Mouse (Mus musculus) layer of hippocampus, adult 8-10 months (tissue): ENCODE results near the gene Zmynd15. TPM values are rescaled to one million over a fixed set of nuclear protein-coding genes. Genes with fewer than 3 reads are reported as not detected.
"Not testable (repeated sequence)": the region's sequence is repeated elsewhere in the genome, so short reads cannot be mapped to it uniquely, and the experiment has no call there.

ENCODE experiments used
- DNase-seq, 2 experiments: peaks; one replicate each; pipeline ENCODE4 v3.0.0; 2022; ENCODE audit warnings: low spot score in 2 of 2
- total RNA-seq, 4 experiments: library from RNA; stranded (reverse); gene quantifications; 2 replicates each; pipeline ENCODE4 v1.2.4; 2022

The Zmynd15 gene
- 1 to 10 TPM in 2 of 4 experiments, under 1 TPM in 2; 0.45 to 2.0 (median 1.1) TPM for total RNA-seq

- DNase-seq = no peak
These were observed at the start of gene Zmynd15 for GRCm38 (mm10) chr11:70458688-70459600. TSS of gene Zmynd15 (plus strand) at chr11:70459433.

DNA sequence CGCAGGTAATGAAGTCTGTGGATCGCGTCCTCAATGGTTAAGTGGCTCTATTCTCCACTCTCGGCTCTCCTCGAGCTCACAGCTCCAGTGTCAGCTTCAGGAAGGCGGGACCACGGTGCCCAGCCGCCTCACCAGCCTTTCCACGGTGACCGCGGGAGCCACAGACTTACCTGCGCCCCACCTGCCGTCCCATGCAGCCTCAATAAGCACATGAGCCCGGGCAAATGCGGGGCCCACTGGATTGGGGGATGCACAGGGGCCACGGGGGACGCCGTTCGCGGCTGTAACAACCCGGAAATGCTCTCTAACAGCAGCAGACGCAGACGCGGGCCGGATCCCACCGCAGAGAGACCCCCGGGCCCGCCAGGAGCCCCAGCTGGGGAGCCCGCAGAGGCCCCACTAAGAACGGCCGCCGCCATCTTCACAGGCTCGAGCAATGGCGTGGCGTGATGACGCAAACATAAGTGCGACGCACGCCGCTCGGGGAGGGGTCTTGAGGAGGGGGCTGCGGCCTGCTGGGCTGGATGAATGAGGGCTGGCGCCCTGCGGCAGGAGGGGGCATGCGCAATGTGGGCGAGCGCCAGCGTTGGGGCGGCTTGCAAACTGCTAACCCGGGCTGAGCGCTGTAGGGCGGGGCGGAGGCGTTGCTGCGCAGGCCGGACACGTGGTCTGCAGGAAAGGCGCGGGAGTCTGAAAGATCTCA, 49.5 kb upstream of the Zmynd15 start, which contains the start of gene Pelp1:
Gene Pelp1 (minus strand): TSS at position 438 of the 703 bp plus-strand sequence.
- peak; percentile 86 to 90 for DNase-seq

GRCm38 (mm10) chr11:70410297-70410643, 49.0 kb upstream of the Zmynd15 start:
- no peak for DNase-seq

DNA sequence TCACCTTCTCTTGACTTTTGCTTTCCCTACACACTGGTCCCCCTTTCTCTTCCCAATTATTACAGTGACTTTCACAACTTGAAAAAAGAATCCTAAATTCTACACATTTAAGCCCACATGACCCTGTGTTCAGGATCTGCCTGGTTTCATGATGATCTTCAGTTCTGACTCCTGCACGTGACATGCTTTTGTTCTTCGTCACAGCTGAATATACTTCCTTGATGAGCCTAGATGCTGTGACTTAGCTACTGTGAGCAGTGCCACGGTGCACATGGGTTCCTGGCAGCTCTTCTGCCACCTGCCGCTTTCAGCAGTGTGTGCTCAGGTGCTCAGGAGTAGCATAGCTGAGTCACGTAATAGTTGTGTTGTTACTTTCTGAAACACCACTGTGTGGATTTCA, 46.6 kb upstream of the Zmynd15 start:
- no peak for DNase-seq

DNA sequence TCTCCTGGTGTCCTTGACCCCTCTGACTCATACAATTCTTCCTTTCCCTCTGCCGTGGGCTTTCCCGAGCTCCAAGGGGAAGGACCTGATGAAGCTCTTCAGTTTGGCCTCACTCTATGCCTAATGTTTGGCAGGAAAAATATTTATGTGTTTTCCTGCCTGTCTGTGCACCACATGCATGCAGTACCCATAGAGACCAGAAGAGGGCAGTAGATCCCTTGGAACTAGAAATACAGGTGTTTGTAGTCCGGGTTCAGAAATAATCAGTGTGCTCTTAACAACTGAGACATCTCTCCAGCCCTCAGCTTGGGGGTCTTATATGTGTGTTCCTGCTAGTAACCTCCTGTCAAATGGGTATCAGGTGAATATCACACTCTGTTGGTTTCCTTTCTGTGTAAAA, 45.3 kb upstream of the Zmynd15 start:
- peak; percentile 54 to 75 for DNase-seq

- DNase-seq = no peak
These were observed 41.0 kb upstream of the Zmynd15 start for GRCm38 (mm10) chr11:70418199-70418598.

- DNase-seq = peak in 1 of 2 experiments; percentile 26
These were observed 39.7 kb upstream of the Zmynd15 start for GRCm38 (mm10) chr11:70419486-70419885.

DNA sequence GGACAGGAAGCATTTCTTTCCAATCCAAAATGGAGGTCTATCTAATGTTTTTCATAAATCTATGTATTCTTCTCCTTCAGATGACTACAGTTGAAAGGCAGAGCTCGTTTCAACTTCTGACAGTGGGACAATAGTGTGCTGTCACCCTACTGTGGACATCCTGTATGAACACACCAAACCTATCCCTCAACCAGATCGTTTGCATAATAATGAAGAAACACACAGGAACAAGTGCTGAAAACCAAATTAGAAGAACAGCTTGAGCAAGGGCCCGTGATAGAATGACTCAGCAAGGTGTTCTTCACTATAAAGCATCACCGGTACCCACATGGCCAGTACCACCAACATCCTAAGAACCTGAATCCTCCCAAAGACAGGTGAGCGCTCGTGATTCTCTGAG, 32.6 kb upstream of the Zmynd15 start:
- not testable (repeated sequence) for DNase-seq

DNA sequence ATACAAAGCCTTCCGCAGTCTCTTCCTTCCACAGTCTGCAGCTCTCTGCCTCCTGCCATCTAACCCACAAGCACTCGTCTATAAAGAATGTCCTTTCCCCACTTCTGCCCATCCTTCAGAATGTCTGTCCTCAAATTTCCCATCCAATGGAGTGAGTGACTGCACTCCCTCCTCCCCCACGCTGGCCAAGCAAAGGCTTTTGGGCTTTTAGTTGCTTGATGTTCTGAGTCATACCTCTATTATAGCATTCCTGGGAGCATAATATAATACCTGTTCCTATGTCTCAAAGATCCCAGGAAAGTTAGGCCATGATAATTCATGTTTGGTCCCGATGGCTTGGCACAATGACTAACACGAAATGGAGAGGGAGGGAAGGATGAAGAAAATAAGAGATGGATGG, 27.7 kb upstream of the Zmynd15 start:
- DNase-seq = no peak

GRCm38 (mm10) chr11:70432048-70432894, 27.0 kb upstream of the Zmynd15 start, which contains the start of gene Arrb2:
TSS of gene Arrb2 (plus strand) at chr11:70432635.
- peak; percentile 97 to 98 for DNase-seq

DNA sequence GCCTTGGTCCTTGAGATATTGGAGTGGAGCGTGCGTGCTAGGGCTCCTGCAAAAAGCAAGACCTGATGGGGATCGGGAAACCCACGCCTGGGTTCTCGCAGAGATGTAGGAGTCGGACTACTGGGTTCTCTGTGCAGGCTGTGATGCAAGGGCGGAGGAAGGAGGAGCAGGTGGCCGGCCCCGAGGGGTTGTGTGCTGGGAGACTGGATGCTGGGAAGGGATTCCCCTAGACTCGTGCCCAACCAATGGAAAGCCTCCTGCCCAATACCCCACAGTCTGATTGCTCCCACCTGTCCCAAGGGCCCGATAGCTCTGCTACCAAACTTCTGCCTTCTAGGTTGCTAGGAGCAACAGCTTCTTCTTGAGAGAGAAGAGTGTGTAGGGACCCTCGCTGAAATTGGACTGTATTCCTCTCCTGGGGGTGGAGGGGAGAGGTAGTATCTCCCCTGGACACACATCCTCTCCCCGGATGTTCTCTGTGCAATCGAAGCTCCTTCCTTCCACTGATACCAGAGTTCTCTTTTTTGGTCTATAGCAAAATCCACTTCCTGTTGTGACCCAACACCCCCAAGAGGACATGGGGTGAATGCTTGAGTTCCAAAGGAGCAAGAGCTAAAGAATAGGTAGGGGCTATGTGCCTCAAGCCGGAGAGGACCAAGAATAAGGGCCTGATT, 26.2 kb upstream of the Zmynd15 start:
- DNase-seq = peak; percentile 58 to 62

DNA sequence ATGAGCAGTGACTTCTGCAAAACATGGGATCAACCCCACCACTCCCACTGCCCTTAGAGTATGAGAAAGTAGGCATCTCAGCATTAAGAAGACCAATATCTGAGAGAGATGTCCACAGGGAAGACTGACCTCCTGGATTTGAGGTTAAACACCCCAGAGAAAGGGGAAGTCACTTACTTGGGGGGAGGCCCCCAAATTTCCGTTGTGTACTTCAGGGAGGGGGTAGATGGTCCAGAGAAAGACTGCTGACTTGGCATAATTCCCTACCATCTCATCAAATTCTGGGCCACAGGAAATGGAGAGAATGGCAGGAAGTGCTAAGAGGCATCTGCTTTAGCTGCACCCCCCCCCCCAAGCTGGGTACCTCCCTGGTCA, 25.7 kb upstream of the Zmynd15 start:
- no peak for DNase-seq

DNA sequence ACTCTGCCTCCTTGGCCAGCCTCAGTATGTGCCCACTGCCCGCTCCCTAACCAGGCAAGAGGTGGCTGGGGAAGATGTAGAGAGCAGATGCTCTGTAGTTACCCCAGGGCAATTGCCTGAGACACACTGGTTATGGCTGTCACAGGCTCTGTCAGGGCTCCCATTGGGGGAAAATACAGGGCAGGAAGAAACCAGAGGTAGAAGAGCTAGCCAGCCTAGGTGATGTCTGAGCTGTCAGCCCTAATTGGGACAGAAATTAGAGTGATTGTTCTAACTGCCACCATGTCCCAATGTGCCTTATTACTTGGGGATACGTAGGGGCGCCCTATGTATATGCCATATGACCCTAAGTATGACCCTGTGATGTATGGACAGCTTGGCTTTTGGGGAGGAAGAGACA, 25.3 kb upstream of the Zmynd15 start:
- no peak for DNase-seq

DNA sequence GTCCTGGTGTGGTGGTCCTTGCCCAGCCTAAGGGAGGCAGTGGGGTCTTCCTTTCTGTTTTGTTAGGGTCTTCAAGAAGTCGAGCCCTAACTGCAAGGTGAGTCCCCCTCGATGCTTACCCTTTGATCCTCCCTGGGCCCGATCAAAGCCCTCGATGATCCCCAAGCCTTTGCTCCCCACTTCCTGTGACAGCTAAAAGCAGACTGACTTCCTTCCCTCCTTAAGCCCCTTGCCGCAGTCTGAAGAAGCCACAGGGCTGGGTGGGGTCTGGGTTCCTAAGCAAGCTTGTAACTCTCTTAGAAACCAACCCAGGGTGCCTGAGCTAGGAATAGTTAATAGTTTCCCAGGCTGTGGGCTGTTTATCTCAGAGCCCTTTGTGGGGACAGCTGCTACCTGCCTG, 23.8 kb upstream of the Zmynd15 start:
- DNase-seq = no peak

DNA sequence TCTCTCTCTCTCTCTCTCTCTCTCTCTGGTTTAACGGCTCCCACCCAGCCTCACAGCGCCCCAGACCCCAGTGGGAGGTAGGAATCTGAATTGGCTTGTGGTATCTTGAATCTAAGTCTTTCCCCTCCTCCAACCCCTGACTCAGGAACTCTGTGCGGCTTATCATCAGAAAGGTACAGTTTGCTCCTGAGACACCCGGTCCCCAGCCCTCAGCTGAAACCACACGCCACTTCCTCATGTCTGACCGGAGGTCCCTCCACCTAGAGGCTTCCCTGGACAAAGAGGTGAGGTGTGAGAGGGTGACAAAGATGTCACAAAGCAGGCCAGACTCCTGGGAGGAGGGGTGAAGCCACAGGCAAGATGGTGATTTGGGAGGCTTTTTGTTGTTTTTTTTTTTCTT, 21.8 kb upstream of the Zmynd15 start:
- DNase-seq = no peak

- DNase-seq = no peak
These were observed 20.4 kb upstream of the Zmynd15 start for GRCm38 (mm10) chr11:70438728-70439374.

- no peak for DNase-seq
These were observed 18.6 kb upstream of the Zmynd15 start for GRCm38 (mm10) chr11:70440637-70441036.

DNA sequence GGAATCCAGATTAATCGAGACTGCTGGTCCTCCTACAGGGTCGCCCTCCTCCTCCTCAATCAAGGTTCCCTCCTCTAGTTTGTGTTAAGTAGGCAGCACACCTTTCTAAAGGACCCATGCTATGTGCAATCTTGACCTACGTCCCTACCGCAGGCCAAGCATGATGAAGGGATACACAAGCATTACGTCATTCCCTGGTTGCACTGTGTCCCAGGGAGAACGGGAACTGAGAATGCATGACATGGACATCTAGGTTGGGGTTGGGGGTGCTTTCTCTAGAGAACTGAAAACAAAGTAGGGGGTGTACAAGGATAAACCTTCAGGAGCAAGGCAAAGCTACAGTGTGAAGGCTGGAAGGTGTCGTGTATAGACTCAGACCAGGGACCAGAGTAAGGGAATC, 17.4 kb upstream of the Zmynd15 start:
- no peak for DNase-seq

- no peak for DNase-seq
These were observed 15.3 kb upstream of the Zmynd15 start for GRCm38 (mm10) chr11:70443964-70444363.

DNA sequence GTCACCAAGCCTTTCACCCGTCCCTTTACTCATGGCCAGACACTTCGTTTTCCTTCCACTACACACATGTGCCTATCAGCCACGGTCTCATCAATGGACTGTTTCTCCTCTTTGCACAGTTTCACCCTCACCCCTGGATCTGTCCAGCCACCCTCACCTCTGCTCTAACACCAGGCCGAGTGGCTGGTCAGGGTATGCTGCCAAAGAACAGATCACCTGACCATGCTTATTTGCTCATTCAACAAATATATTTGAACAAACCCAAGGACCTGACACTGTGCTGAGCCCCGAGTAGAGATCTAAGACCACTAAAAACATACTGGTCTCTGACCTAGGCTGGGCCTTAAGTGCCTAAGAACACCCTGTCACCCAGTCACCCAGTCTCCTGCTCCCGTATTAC, 14.6 kb upstream of the Zmynd15 start:
- no peak for DNase-seq
